Mouse (Mus musculus) kidney, postnatal 10 days (tissue): ENCODE measurements around the gene Spag7.

Source experiments
- DNase-seq: peaks from one replicate; pipeline ENCODE4 v3.0.0; 2021; ENCODE audit warnings: mixed read lengths

The Spag7 gene

GRCm38 (mm10) chr11:70655571-70656455 lies 13.4 kb downstream of the Spag7 start:
- peak; percentile 77 for DNase-seq

- peak; percentile 93 for DNase-seq
These were observed 14.2 kb downstream of the Spag7 start for GRCm38 (mm10) chr11:70654923-70655570.

GRCm38 (mm10) chr11:70654198-70654922 lies 14.9 kb downstream of the Spag7 start, which contains the start of gene Pfn1:
Gene Pfn1, minus strand, starts transcription at chr11:70654644.
- DNase-seq: peak; percentile 92

GRCm38 (mm10) chr11:70653345-70654197 lies 15.6 kb downstream of the Spag7 start:
- peak; percentile 85 for DNase-seq

DNA sequence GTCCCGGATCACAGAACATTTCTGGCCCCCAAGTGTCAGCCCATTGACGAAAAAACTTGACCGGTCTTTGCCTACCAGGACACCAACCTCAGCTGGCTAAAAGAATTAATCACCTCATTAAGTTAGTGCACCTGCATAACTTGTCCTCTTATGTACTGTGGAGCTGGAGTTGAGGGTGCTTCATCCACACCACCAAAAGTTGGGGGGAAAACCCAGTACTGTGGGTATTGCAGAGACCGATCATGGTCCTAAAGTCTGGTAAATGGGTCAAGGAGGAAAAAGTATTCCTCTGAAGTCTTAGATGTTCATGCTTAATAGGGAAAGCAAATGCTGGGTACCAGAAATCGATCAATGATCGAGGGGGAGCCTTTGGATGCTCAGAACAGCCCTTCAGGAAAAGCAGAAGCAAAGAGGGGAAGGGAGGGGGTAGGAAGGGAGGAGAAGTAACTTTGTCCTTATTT lies 16.3 kb downstream of the Spag7 start:
- DNase-seq: no peak

GRCm38 (mm10) chr11:70652029-70652883 lies 17.0 kb downstream of the Spag7 start:
- DNase-seq: no peak

- DNase-seq: no peak
These were observed 17.8 kb downstream of the Spag7 start for GRCm38 (mm10) chr11:70651391-70651790.

GRCm38 (mm10) chr11:70650322-70651175 lies 18.7 kb downstream of the Spag7 start:
- DNase-seq: no peak

GRCm38 (mm10) chr11:70649185-70649734 lies 20.0 kb downstream of the Spag7 start:
- no peak for DNase-seq

DNA sequence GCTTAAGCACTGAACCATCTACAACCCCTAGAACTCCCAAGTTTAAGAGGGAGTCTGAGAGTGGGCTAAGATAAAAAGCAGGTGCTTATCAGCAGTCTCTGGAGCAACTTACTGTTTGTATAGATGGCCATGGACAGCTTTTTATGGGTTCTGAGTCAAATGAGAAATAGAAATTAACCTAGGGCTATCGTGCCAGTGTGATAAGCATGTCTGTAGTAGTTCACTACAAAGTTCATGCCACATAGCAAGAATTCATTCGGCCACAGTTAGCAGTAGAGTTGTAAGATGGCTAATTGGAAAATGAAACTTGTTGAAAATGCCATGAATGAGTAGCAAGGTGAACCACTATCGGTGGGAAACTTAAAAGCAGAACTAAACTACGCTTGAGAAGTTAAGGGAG lies 20.7 kb downstream of the Spag7 start:
- DNase-seq: no peak

GRCm38 (mm10) chr11:70647716-70648420 lies 21.3 kb downstream of the Spag7 start:
- peak; percentile 65 for DNase-seq

DNA sequence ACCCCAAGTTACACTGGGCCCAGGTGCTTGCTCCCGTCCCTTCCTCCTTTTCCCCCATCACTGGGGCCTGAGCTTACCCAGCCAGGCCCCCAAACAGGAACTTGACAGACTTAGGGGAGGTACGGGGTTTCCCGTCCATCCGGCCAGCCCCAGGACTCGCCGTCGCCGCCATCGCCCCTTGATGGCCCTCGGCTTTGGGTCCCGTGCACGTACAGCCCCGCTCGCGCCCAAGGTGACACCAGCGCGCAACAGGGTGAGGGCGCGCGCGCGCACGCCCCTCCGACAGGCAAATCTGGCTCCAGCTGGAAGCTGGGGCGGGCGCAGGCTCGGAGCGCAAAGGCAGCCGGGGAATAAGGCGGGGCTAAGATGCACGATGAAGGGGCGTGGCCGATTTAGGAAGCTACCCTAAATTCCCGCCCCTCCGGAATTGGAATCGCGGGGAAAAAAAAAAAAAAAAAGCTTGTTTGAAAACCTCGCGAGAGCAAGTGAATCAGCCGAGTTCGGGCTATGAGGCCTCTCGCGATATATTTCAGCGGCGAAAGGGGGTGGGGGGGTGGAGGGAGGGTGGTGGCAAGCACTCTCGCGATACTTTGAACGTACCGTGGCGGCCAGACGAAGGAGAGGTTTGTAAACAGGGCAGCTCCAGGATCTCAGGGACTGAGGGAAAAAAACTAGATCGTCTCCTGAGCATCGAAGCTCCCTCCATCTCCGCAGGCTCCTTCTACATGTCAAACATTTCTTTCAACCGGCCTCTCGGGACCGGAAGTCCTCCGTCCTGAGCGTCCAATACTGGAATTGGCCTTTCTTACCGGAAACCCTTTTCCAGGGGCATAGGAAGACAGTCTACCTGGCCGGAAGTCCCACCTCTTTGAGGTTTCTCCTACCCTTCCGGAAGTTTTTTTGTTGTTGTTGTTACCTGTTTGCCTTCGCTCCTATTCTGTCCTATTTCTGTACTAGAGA lies 22.2 kb downstream of the Spag7 start, which contains the start of the genes Rnf167 and Slc25a11:
TSS of gene Rnf167 (plus strand) at position 545 of the 960 bp plus-strand sequence.
TSS of gene Slc25a11 (minus strand) at position 789 of the 960 bp plus-strand sequence.
- peak; percentile 99 for DNase-seq

- peak; percentile 67 for DNase-seq
These were observed 23.0 kb downstream of the Spag7 start for GRCm38 (mm10) chr11:70646259-70646555.

GRCm38 (mm10) chr11:70645461-70646258 lies 23.6 kb downstream of the Spag7 start:
- DNase-seq: no peak

DNA sequence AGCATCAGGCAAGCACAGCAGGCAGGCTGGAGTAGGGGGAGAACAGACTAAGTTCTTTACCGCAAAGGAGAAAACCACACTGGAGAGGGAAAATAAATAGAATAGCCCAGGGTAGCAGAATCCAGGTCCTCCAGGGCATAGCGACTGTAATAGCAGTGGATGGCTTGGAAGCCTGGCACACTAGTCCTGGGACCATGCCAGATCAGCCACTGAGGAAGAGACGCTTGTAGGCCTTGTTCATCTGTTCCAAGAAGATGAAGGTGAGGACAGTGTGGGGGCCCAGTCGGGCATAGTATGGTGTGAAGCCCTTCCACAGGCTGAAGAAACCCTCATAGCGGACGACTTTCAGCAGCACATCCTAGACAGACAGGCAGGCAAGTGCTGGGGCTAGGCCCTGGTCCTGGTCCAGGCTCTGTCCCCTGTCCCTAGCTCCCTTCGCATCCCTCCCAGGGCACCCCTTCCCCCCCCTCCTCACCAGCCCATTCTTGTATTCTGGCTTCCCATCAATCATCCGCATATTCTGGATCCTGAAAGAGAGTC lies 24.6 kb downstream of the Spag7 start:
- no peak for DNase-seq

- DNase-seq: no peak
These were observed 26.2 kb downstream of the Spag7 start for GRCm38 (mm10) chr11:70643051-70643450.

DNA sequence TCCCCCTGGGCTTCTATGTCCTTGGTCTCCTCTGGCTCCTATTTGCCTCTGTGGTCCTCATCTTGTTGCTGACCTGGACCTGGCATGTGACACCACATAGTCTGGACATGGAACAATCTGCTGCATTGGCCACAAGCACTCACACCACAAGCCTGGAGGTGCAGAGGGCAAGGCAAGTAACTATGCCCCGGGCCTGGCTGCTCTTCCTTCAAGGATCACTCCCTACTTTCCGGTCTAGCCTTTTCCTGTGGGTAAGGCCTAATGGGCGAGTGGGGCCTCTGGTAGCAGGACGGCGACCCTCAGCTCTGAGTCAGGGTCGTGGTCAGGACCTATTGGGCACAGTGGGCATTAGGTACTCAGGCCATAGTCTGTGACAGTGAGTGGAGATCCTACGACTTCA lies 28.0 kb downstream of the Spag7 start:
- no peak for DNase-seq
